Mouse (Mus musculus) c-Kit-positive CD71-positive TER-119-negative erythroid progenitor cells, embryonic 14.5 days (primary cell): Measurements from ENCODE around the gene Ripor3.

Experiments
- DNase-seq: peaks from one replicate; pipeline ENCODE4 v3.0.0-alpha.2; 2013; ENCODE audit warnings: low read depth

Ripor3 gene

DNA sequence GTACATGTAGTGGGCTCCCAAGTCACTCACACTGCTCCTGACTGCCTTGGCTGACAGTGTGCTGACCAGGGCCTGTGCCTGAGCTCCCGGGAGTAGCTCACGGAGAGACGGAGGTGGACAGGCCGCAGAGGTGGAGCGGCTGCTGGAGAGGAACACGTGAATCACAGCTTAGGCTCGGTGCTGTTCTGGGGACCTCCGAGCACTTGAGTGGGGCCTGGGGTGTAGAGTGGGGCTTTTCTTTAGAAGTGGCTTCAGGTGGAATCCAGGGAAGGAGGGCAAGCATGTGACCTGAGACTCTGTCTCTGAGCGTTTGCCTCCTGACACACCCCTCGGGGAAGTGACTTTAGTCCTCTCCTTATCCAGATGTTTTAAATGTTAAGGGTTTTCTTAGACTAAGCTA lies 56.6 kb downstream of the Ripor3 start:
- DNase-seq = no peak

DNA sequence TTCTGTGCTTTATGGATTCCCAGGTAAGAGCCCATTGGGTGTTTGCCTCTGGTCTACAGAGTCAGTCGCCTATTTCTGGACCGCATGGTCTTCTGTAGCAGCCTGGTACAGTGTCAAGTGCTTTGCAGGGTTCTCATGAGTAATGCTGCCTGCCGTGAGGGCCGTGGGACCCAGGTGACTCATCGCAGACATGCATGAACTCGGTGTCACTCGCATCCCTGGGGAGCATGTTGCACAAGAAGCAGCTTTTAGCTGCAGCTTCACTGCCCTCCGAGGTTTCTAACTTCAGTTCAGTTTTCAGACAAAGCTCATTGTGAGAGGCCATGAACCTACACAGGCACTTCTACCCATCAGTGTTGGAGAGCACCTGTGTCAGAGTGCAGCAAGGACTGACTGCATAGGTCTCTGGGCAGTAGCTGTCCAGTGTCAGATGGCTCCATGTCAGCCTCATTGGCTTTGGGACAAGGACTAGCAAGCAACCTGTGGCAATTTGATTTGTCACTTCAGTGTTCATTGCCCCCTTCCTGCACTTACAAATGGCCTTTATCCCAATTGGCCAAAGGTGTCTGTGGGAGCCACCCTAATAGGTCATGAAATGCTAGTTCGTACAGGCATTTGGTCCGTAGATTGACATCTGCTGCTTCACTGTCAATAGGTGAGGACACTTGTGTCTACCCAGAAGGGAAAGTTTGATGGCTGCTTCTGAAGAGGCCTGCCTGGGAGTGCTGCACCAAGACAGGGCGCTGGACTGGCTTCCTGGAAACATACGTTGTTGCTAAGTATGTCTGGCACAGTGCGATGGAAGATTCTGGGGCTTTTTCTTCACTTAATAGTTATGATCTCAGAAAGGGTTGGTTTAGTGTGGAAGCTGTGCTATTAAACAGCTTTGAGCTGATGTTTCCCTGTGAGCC lies 58.9 kb downstream of the Ripor3 start:
- no peak for DNase-seq

DNA sequence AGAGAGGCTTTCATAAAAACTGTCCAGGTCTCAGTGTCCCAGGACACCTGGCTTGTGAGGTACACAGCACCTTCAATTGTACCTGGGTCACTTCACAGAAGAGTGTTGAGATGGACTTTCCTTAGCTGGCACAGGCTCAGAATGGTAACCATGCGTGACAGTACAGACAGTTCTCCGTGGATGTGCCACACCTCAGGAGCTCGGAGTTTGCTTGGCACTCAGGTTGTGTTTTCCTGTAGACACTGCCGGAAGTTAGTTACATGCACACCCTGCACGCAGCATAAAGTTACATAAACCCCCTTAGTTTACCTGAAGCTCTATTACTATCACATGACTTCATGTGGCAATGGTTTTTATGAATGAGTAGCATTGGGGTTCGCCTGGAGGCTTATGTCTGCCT lies 59.7 kb downstream of the Ripor3 start:
- DNase-seq = no peak

DNA sequence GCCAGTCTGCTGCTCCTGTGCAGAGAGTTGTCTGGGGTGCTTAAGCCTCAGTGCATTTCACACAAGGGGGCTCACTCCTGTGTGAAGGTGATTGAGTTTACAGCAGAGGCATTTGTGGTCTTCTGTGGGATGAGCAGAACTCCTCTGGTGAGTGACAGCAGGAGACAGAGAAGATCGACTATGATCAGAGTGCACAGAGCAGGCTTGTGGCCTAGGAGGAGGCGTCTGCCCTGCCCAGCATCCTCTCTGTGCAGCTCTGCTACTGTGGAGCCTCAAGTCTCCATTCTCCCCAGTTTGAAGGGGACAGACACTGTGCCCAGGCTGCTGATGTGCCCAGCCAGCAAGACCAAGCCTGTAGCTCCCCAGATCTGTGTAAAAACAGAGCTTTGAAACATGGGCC lies 60.6 kb downstream of the Ripor3 start:
- no peak for DNase-seq

DNA sequence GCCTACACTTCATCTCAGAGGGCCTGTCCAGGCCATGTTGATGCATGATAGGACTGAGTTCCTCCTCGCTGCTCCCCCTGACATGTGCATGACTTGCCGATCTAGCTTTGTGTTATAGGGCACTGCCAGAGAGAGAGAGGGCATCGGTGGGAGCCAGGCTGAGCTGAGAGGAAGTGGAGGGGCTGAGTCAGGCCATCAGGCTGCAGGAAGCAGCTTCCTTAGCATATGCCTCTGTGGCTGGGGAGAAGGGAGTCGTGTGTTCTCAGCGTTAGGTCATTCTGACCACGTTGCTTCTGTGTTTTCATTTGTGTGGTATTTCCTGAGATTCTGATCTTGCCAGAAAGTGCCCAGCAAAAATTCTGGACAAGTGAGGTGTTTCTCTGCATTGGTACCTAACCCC lies 61.2 kb downstream of the Ripor3 start:
- no peak for DNase-seq

DNA sequence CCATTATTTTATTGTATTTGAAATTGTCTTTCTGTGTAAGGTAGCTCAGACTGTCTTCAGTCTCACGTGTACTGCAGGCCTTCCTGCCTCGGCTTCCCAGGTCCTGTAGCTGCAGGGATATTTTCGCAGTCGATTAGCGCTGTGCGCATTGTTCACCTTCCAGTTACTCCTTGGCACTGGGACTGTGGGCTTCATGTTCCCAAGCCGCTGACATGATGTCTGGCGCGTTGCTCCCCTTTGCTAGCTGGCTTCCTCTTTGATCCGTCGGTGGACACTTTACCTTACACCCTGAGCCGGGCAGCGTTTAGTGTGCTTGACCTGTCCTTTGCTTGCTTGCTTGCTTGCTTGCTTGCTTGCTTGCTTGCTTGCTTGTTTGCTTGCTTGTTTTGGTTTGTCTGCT lies 61.9 kb downstream of the Ripor3 start:
- no peak for DNase-seq

DNA sequence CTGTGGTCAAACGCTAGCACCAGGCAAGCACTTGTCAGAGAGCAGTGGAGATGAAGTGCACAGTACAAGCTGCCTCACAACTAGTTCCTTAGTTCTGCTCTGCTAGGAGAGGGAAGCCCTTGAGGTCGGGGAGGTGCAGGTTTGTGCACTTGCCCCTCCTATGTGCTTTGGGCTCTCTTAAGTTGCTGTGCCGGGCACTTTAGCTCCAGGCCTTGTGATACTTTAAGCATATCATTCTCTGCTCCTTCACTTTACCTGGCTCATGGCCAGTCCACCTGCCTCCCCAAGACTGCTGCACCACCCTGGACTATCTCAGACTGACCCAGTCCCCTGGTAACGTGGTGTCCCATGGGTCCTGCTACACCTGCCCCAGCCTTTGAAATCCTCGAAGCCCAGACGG lies 62.4 kb downstream of the Ripor3 start:
- no peak for DNase-seq

DNA sequence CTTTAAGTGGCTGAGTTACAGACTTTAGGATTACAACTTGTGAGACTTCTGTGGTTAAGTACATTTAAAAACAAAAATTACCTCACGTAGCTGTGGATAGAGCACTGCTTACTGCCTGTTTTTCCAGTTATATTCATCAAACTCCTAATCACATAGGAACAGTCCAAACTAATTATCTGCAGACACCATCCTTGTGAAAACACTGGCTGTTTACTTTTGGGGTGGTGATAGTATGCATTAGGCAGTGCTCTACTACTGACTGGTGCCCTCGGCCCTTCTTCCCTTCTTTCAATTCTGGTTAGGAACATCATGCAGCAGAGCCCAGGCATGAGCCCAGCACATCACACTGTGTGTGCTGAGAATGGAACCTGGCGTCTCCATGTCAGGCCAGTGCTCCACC lies 63.2 kb downstream of the Ripor3 start:
- DNase-seq = no peak

DNA sequence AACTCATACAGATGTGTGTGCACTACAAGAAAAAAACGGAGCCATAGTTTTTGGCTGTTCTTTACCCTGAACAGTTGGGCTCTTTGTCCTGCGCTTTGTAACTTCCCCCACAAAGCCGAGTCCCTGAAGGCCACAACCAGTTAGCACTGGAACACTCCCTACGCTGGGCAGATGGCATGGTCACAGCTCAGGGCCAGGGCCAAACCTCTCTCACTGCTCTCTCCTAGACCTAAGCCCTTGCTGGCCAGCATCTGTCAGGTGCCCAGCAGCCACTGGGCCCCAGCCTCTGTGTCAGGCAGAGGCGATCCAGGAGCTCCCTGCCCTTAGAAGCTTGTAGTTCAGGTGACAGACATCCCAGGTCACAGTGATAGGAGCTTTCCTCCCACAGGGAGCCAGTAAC lies 65.0 kb downstream of the Ripor3 start:
- DNase-seq = no peak

DNA sequence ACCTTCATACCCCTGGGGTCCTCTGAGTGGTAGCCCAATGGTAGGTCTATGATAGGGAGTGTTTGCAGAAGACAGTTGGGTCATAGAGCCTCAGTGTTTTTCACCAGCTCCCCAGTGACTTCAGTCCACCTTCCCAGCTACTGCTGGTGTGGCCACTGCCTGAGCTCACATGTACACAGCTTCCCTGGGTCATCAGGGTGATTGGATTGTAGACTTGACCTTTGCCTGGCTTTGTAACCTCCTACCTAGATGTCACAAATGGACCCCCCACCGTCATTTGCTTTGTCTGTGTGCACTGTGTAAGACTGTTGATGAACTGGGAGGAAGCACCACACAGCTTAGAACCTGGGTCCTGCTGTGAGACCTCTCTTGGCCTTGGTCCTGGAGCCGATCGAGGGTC lies 66.2 kb downstream of the Ripor3 start:
- DNase-seq = no peak

DNA sequence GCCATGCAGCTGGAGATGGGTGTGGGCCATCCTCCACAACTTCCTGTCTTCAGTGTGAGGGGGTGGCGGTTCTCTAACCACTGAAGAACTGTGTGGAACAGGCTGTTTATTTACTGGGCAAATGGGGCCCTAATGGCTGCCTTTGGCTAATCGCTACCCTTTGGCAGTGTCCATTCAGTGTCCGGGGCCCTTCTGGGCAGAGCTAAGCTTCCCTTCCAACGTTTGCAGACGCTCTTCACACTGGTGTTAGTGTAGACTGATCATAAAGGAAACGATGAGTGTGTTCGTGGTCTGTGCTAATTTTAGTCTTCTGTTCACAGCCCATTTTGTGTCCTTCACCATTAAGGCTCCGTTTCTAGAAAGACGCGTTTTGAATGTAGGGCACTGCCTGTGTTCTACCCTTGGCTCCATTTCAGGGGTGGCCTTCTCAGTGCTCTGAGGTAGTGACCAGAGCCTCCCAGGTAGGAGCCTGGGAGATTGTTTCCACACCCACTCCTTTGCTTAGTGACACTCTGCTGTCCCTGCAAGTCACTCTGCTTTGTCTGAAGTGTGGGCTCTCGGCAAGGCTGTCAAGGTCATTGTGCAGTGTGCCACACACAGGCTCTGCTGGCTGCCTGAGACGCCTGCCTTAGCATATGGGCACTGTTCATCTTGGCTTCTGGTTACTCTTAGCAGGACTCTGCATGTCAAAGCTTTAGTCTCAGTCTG lies 67.3 kb downstream of the Ripor3 start:
- DNase-seq = no peak

DNA sequence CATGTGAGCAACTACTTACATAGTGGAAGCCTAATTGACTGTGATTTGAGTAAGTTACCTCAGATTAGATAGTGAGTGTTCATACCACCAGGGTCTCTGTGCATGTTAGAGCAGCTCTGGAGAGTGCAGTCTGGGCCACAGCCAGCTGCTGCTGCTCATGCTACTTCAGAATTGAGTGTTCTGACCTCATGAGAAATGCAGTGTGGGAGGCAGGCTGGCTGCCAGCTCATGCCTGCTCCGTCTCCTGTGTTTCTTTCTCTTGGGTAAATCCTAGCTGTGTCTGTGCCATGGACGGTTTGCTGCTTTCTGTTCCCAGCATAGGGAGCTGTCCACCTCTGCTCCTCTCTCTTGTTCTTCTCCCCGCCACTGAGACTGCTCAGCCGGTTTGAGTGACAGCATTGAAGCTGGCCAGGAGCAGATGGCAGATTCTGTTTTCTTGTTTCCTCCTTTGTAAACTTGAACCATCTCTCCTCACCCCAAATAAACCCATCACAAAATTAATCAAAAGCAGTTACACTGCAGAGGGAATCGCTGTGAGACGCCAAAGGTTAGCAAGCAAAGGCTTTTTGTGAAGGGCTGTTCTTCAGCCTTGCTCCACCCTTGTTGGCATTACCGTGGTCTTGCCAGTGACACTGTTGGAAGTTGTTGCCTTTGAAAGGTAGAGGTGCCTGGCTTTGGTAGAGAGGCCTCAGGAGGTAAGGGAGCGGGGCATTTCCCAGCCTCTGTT lies 68.1 kb downstream of the Ripor3 start:
- no peak for DNase-seq

DNA sequence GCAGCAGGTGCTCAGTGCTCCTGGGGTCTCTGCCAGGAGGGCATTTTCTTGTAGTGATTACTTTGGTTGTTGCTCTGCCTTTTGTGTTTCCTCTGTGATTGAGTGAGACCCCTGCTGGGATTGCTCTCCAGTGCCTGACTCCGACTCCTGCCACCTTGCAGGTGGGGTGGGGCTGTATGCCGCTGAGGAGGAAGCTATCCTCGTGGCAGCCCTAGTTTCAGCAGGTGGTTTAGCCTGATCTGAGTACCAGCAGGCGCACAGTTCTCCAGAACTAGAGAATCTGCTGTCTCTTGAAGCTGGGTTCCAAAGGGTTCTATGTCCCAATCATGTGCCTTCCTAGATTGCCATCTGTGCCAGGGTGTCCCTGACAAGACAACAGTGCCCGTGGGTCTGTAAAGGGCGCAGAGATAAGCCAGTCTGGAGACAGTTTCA lies 68.7 kb downstream of the Ripor3 start:
- DNase-seq = no peak

DNA sequence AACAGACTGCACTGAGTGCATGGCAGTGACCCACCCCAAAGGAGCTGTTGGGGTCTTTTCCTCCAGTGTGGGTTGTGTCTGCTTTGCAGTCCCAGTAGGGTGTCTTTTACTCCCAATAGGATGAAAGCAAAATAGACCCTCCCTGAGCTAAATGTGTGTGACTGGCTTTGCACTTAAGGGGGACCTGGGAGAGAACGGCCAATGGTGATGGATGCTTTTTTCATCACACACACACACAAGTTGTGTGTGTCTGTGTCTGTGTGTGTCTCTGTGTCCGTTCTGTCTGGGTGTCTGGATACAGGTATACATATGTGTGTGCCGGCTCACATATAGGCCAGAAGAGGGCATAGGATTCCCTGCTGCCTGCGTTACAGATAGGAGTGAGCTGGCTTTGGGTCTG lies 69.1 kb downstream of the Ripor3 start:
- DNase-seq = no peak

DNA sequence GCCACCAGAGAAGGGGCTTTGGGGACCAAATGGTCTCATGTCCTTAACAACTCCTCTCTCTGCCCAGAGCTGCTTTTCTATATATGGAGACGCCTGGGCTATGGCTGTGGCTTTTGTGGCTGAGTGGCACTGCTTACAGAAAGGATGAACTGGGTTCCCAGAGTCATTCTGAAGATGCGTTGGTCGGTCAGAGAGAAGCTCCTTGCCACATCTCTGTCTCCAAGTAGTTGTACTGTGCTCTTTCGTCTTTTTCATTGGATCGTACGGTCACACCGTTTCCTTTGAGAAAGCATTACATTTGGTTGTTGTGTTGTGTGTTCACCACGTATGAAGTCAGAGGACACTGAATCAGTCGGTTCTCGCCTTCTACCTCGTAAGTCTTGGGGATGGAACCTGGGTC lies 69.8 kb downstream of the Ripor3 start:
- no peak for DNase-seq

DNA sequence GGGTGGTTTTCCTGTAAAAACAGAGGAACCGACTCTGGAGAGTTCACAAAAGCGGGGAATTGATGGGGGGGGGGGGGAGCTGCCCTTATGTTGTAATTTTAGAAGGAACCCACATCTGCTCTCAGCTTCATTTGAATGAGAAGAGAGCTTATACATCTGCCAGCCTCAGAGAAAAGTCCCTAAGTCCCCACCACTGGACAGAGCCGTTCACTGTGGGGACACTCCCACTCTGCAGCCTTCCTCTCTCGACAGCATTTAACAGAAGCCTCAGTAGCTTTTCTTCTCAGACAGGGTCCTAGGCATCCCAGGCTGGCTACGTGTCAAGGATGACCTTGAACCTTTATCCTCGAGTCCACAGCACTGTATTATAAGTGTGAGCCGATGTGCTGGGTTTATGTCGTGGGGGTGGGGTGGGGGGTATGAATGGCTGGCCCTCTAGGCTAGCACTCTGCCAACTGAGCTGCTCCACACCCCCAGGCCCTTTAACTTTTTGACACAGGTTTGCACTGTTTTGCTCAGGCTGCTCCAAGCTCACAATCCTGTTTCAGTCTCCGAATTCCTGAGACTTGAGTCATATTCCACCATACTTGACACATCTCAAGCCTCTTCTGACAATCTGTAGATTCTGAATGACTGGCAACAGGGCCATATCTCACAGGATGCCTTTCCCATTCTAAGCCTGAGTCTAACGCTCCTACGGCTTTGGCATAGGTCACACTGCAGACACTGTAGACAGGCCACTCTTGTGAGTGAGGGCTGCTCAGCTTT lies 70.6 kb downstream of the Ripor3 start:
- DNase-seq = no peak

DNA sequence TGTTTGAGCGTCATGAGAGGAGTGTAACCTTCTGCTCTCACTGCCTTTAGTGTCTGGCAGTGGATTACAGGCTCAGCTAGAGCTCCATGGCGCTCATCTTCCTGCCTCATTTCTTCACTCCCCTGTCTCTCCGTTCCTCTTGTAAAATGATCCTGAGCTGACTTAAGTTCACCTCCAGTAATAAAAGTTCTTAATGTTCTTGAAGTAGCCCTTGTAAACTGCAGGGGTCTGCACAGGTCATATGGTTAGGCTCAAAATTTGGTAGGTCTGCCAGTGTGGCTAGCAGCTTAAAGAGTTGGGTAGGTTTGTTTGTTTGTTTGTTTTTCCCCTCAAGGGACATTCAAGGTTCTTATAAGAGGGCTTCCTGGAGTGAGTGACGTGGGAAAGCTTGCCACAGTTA lies 71.2 kb downstream of the Ripor3 start:
- no peak for DNase-seq

DNA sequence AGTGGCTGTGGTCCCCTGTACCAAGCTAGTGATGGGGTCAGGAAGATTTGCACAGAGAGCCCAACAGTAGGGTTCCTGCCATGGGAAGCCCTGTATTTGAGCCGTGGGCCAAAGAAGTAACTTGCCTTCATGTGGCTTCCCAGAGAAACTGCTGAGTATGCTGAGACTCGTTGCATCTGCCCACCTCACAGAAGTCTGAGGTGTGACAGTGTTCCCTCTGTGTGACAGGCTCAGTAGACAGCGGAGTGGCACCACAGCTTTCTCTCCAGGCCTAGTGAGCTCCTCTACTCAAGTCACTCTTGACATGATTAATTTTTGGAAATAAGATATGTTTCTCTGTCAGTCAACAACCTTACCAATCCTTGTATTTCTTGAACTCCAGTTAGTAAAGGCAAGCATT lies 71.6 kb downstream of the Ripor3 start:
- DNase-seq = no peak

DNA sequence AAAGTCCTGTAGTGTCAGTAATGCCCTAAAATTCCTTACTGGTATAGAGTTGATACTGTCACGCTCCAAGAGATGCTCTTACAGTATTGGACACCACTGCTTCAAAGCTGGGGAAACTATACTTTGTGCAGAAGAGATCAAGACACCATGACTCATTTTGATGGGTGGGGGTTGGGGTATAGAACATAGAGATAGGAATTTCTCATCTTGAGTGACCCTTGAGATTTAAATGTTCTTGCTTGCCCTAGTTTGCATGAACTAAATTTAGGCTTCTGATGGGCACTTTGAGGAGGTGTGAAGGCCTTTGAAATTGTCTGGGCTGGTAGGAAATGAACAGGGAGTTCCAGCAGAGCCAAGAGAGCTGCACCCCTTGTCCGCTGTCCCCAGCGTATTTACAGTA lies 74.5 kb downstream of the Ripor3 start:
- no peak for DNase-seq

DNA sequence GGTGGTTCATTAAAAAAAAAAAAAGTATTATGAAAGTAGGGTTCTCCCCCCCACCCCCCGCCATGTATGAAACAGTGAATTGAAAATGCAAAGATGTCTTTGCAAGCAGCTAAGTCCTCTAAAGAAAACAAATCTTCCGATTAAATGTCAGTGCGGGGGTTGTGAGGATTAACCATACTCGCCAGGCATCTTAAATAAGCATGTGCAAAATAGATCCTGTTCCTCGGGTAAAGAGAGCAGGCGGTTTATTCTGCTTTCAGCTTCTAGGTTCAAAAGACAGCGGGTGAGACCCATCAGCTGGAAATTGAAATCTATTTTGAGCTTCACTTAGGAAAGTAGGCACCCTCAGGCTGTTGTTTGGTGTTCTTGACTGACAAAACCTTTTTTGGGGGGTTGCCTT lies 77.0 kb downstream of the Ripor3 start:
- DNase-seq = no peak

DNA sequence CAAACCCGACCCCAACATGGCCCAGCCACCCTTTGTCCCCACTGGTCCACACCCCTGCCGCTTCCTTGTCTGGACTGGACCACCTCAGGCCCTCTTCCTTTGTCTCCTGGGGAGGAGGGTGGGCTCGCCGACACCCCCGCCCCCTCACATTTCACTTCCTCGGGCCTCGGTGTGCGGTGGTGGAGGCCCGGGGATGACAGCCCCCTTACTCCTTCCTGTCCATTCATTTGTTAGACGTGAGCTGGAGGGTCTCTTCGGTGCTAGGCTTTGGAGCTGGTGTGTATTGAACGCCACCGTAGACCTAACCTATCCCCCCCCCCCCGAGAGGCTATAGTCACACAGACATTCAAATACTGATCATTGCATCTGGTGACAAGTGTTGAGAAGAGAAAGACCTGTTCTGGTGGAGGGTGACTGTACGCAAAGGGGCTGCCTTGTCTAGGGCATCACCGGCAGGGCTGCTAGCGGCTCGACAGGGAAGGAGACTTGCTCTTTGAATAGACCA lies 77.6 kb downstream of the Ripor3 start:
- no peak for DNase-seq
